Mouse (Mus musculus) ES-Bruce4 (cell line): Measurements from ENCODE around the gene Pcsk4.

Experiments
- CTCF ChIP-seq: IDR thresholded peaks from one replicate; pipeline ENCODE4 v1.8.1; 2011; ENCODE audit warnings: low read depth, low read length
- POLR2A ChIP-seq: IDR thresholded peaks from one replicate; pipeline ENCODE4 v1.8.1; 2011; ENCODE audit warnings: low read length; ENCODE audit not compliant: insufficient read depth

DNA sequence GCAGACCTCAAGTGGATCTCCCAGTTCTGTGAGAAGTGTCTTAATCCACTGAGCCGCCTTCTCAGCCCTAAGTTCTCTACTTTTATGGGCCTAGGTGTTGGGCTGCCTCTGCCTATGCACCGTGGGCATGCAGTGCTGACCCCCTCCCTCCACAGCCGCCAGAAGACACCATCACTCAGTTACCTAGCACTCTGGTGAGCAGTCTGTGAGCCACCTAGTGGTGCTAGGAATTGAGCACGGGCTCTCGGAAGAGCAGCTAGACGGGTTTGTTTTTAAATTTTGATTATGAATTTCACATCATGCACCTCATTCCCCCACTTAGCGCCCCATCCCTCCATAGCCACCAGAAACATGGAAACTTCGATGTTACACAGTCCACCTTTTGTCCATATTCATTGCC lies 40.6 kb downstream of the Pcsk4 start:
- TF ChIP-seq POLR2A (no peak), CTCF (peak; percentile 45)
